Mouse (Mus musculus) thymus, adult 2 months (tissue): Measurements from ENCODE around the gene Ccdc102a.

ENCODE experiments used
- CTCF ChIP-seq: fragments of 200-500 bp; IDR thresholded peaks from 2 replicates; pipeline ENCODE4 v1.5.1; 2012; ENCODE audit warnings: mild to moderate bottlenecking, control low read depth, low read length, moderate library complexity, borderline replicate concordance; ENCODE audit not compliant: control insufficient read depth, poor library complexity, insufficient read depth; ENCODE audit errors: extremely low read depth
- POLR2A ChIP-seq: fragments of 200-500 bp; IDR thresholded peaks from 2 replicates; pipeline ENCODE4 v1.6.1; 2012; ENCODE audit warnings: mild to moderate bottlenecking, low read length, control low read depth, moderate library complexity; ENCODE audit not compliant: control insufficient read depth, poor library complexity, insufficient read depth; ENCODE audit errors: extremely low read depth

DNA sequence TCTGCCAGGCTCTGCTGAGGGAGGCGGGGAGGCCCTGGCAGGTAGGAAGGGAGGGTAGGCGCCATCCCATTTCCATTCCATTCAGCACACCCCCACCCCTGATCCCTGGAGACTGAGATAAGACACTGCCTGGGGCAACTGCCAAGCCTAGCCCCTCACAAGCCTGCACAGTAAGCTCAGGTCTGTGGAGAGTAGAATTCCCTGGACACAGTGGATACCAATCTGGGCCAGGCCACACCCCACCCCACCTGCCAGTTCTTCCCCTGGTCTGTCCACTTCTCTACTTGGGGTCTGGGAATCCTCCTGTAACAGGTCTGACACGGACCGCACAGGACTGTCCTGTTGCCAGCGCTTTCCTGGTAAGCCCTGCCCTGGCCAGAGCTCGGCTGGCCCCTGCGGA is 48.8 kb downstream of the Ccdc102a start:
- TF ChIP-seq CTCF (no peak), POLR2A (no peak)
